In the genomic region with DNA sequence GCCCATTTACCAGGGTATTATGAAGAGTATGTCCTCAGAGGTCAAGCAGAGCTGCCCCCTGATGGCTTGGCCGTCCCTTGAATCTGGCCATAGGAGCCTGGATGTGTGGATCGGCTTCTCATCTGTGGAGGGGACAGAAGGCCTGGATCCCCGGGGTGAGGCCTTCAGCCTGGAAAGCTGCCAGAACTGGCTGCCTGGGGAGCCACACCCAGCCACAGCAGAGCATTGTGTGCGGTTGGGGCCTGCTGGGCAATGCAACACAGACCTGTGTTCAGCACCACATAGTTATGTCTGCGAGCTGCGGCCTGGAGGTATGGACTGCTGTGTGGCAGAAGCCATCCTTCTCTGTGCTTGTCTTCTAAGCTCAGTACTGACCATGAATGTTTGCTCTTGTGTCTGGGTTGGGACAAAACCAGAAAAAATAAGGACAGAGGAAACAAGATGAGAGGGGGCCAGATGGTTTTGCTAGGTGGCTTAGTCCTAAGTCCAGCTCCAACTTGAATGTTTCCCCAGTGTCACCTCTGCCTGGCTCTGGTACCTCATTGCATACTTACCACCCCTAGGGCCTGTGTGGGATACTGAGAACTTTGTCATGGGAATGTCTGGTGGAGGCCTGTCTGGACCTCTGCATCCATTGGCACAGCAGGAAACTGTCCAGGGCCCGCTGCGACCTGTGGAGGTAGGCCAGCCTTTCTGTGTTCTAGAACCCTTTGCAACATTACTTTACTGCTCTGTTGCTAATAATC, we compare ENCODE assay signal across 9 mouse cellular contexts. TPM values are rescaled to one million over a fixed set of nuclear protein-coding genes. Genes with fewer than 3 reads are reported as not detected.
A peak's percentile ranks its signal among the peaks of the same experiment; 100 is the strongest.
DNase-seq lines count a peak whose midpoint lies in the region; ATAC-seq lines count a peak whose summit lies in the region.
"Had no signal": no experiment of that assay in that cellular context is flagged by ENCODE, and none has a peak within 500 bp of the region (broad histone marks: within the 10 kb centered on the region; RNA-seq: fewer than 3 reads in every experiment).

No protein-coding gene starts in this region.

- peak overlapping the region; percentile 69 for H3K9ac ChIP-seq in heart, embryonic 13.5 days
- H3K9ac ChIP-seq in lung, embryonic 15.5 days: peak overlapping the region; percentile 29; the same call in 1 of the 2 replicates
- H3K9ac ChIP-seq: midbrain, embryonic 12.5 days had no signal

- WGBS in heart, embryonic 13.5 days: 47% methylated on average over 8 of the region's 8 CpGs
- 61% methylated on average over 8 of the region's 8 CpGs for WGBS in lung, embryonic 15.5 days

- no peaks in the 10 kb centered on the region for H3K27me3 ChIP-seq in heart, embryonic 13.5 days (replicated peaks)
- no peaks in the 10 kb centered on the region for H3K27me3 ChIP-seq in lung, embryonic 15.5 days
- H3K27me3 ChIP-seq: midbrain, embryonic 12.5 days had no signal

- no peak overlapping the region for H3K4me3 ChIP-seq in heart, embryonic 13.5 days
- H3K4me3 ChIP-seq in lung, embryonic 15.5 days: no peak overlapping the region
- H3K4me3 ChIP-seq: midbrain, embryonic 12.5 days had no signal

- peak; percentile 45 for DNase-seq in adrenal gland, postnatal 14 days
- DNase-seq in adrenal gland, adult 2 months: no peak
- peak; percentile 54 for DNase-seq in MEL-GATA-1-ER (ENCODE audit: extremely low read depth, low read depth)
- no peak for DNase-seq in T-cell, adult 2 months (ENCODE audit: low spot score)
- no peak for DNase-seq in cerebellum, postnatal 36 days
- no peak for DNase-seq in layer of hippocampus, adult 9-11 months

- ATAC-seq in heart, embryonic 13.5 days (ENCODE audit: extremely low read depth, insufficient number of reproducible peaks, low FRiP score, low TSS enrichment): no peak
- ATAC-seq in lung, embryonic 15.5 days (ENCODE audit: borderline replicate concordance, extremely low read depth, low FRiP score, low TSS enrichment): no peak

- H3K4me1 ChIP-seq in heart, embryonic 13.5 days: peaks cover 25% of the 10 kb centered on the region
- H3K4me1 ChIP-seq in lung, embryonic 15.5 days: peaks cover 15% of the 10 kb centered on the region

- no peak overlapping the region for H3K4me2 ChIP-seq in heart, embryonic 13.5 days
- H3K4me2 ChIP-seq in lung, embryonic 15.5 days: no peak overlapping the region
- H3K4me2 ChIP-seq: midbrain, embryonic 12.5 days had no signal

- H3K36me3 ChIP-seq in heart, embryonic 13.5 days: peaks cover 70% of the 10 kb centered on the region
- H3K36me3 ChIP-seq in lung, embryonic 15.5 days: peaks cover 45% of the 10 kb centered on the region

- no peaks in the 10 kb centered on the region for H3K9me3 ChIP-seq in heart, embryonic 13.5 days
- no peaks in the 10 kb centered on the region for H3K9me3 ChIP-seq in lung, embryonic 15.5 days
- H3K9me3 ChIP-seq: midbrain, embryonic 12.5 days had no signal

- peak overlapping the region; percentile 36; the same call in 1 of the 2 replicates for H3K27ac ChIP-seq in heart, embryonic 13.5 days (replicated peaks)
- peak overlapping the region; percentile 22; the same call in 1 of the 2 replicates for H3K27ac ChIP-seq in lung, embryonic 15.5 days
- H3K27ac ChIP-seq: midbrain, embryonic 12.5 days had no signal

RNA-seq across cellular contexts. Expression of a gene that starts 17.6 kb away (rescaled TPM):
- 42.2 and 44.3 TPM in 2 replicates for total RNA-seq in adrenal gland, postnatal 14 days (2021)
- 10 to 100 TPM; 34.3 to 40.5 TPM for total RNA-seq in adrenal gland, adult 2 months (2021)
- 73.2 and 73.3 TPM in 2 replicates for polyA plus RNA-seq in adrenal gland, adult 2 months (2012; rRNA removed)
- 10.9 and 14.2 TPM in 2 replicates for polyA plus RNA-seq in heart, embryonic 13.5 days (2015; fragmentation: Nextera tagmentation; extraction: Ambion mirVana)
- polyA plus RNA-seq in lung, embryonic 15.5 days (2015; fragmentation: Nextera tagmentation; extraction: Ambion mirVana): 24.7 and 30.2 TPM in 2 replicates

RNA-seq across cellular contexts. Expression of a gene that starts 33.2 kb away (rescaled TPM):
- 1.1 and 1.8 TPM in 2 replicates for total RNA-seq in adrenal gland, postnatal 14 days (2021)
- 1 to 10 TPM in 1 of 2 experiments, under 1 TPM in 1; 0.98 to 1.8 TPM for total RNA-seq in adrenal gland, adult 2 months (2021)
- 0.65 and 1.1 TPM in 2 replicates for polyA plus RNA-seq in adrenal gland, adult 2 months (2012; rRNA removed)
- 1.0 and 1.4 TPM in 2 replicates for polyA plus RNA-seq in heart, embryonic 13.5 days (2015; fragmentation: Nextera tagmentation; extraction: Ambion mirVana)
- 2.3 and 3.3 TPM in 2 replicates for polyA plus RNA-seq in lung, embryonic 15.5 days (2015; fragmentation: Nextera tagmentation; extraction: Ambion mirVana)

RNA-seq across cellular contexts. Expression of a gene that starts 39.5 kb away (rescaled TPM):
- 85.4 and 101 TPM in 2 replicates for total RNA-seq in adrenal gland, postnatal 14 days (2021)
- total RNA-seq in adrenal gland, adult 2 months (2021): 100 to 1,000 TPM in 1 of 2 experiments, 10 to 100 TPM in 1; 91.4 to 105 TPM
- 152 and 167 TPM in 2 replicates for polyA plus RNA-seq in adrenal gland, adult 2 months (2012; rRNA removed)
- polyA plus RNA-seq in heart, embryonic 13.5 days (2015; fragmentation: Nextera tagmentation; extraction: Ambion mirVana): 72.5 and 76.1 TPM in 2 replicates
- polyA plus RNA-seq in lung, embryonic 15.5 days (2015; fragmentation: Nextera tagmentation; extraction: Ambion mirVana): 96.7 and 106 TPM in 2 replicates

Comparison
In these comparisons a context has a peak if more than half of its experiments do, and no peak if none do; other contexts are left out.
1. DNase-seq: peak in adrenal gland, postnatal 14 days (single experiment) and MEL-GATA-1-ER (single experiment); none in adrenal gland, adult 2 months (single experiment), T-cell, adult 2 months (single experiment), cerebellum, postnatal 36 days (0 of 2) and layer of hippocampus, adult 9-11 months (single experiment).